Mouse (Mus musculus) adrenal gland, postnatal 25 days (tissue): ENCODE measurements around the gene Tfrc. TPM values are rescaled to one million over a fixed set of nuclear protein-coding genes. Genes with fewer than 3 reads are reported as not detected.

ENCODE experiments used
- DNase-seq: peaks from one replicate; pipeline ENCODE4 v3.0.0; 2021; ENCODE audit warnings: mixed read lengths
- total RNA-seq: library from RNA; stranded (reverse); gene quantifications from 2 replicates; pipeline ENCODE4 v1.2.3, GENCODE M21; 2021

Gene Tfrc
- total RNA-seq, 1 experiment from 2014 or later = 37.9 TPM

DNA sequence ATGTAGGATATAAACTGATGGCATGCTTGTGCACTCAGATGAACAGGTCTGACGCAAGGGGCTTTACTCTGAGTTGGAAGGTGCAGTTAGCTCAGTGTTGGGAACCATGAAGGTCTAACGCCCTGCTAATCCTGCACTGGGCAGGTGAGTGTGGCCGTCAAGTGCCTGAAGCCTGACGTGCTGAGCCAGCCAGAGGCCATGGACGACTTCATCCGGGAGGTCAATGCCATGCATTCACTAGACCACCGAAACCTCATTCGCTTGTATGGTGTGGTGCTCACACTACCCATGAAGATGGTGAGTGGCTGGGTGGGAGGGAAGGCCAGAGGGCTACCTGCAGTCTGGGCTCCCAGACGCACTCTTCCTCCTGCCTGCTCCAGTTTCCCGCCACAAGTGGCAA lies 60.5 kb downstream of the Tfrc start:
- DNase-seq = no peak

DNA sequence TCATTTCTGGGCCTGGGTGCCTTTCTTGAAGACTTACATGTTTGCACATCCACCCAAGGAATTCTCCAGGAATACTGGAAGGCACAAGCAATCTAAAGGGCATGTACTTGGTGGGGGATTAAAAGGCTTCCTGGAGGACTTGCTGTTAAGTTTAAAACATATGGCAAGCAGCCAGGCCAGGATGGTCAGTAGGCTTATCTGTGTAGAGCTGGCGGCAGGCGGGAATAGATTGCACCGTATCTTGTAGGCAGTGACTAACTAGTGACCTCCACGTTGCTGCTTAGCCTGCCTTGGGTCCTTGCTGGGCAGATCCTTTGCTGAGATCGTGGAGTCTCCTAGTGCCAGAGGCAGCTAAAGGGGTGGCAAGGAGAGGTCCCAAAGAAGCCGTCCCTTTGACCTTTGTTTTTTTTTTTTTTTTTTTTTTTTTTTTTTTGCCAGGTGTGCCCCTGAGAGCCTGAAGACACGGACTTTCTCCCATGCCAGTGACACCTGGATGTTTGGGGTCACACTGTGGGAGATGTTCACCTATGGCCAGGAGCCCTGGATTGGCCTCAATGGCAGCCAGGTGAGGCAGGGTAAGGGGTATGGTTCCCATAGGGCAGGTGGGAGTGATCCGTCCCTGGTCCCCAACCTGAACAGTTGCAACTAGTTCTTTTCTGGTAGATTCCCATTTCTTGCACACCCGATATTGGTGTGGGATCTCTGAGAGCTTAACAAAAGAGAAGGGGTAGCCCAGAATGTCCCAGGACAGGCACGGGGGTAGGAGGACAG lies 61.8 kb downstream of the Tfrc start:
- DNase-seq = peak; percentile 46

DNA sequence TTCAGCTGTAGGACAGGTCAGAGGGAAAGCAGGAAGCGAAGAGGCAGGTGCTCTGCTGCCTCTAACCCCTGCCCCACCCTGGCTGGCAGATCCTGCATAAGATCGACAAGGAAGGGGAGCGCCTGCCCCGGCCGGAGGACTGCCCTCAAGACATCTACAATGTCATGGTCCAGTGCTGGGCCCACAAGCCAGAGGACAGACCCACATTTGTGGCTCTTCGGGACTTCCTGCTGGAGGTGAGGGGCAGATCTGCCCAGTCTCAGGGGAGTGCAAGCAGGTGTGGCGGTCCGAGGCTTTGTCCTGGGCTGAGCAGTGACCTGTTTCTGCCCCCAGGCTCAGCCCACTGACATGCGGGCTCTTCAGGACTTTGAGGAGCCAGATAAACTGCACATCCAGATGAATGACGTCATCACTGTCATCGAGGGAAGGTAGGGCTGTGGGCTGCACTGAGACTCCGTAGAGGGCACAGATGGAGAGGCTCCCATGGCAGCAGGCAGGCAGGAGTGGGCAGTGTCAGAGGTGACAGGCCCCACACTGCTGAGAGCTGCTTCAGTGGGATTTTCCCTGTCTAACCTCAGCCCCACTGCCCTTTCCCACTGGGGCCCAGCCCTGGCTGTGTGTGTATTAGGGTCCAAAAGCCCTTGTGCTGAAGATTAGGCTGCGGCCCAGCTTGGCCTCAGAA lies 62.6 kb downstream of the Tfrc start:
- DNase-seq = no peak

GRCm38 (mm10) chr16:32672250-32672649 lies 63.5 kb downstream of the Tfrc start:
- no peak for DNase-seq

DNA sequence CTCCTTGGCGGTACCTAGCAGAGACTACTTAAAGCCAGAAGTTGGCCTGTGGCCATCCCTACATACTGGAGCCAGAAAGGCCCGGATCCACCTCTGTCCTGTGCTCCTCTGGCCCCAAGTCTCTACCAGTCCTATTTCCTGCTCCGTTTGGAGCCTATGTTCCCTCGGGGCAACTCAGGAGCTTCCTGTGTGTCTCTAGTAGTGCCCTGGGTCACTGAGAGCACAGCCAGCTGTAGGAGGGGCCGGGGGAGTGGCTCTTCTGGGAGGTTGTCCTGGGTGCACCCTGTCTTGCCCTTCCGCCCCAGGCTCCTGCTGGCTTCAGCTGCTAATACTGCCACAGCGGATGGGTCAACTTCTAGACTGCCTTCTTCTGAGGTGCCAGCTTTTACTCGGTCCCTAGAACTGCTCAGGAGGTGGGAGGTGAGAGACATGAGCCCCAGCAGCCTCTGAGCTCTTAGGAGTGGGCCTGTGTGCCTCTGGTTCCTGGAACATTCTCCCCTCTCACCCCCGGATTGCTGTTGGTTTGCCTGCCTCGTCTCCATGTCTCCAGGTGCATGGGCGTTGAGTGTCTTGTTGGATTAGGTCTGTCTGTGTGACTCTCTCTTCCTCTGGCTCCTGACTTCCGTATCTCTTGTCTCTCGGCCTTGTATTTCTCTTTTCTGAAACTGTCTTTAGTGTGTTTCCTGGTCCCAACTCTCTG lies 64.3 kb downstream of the Tfrc start:
- peak; percentile 29 for DNase-seq

DNA sequence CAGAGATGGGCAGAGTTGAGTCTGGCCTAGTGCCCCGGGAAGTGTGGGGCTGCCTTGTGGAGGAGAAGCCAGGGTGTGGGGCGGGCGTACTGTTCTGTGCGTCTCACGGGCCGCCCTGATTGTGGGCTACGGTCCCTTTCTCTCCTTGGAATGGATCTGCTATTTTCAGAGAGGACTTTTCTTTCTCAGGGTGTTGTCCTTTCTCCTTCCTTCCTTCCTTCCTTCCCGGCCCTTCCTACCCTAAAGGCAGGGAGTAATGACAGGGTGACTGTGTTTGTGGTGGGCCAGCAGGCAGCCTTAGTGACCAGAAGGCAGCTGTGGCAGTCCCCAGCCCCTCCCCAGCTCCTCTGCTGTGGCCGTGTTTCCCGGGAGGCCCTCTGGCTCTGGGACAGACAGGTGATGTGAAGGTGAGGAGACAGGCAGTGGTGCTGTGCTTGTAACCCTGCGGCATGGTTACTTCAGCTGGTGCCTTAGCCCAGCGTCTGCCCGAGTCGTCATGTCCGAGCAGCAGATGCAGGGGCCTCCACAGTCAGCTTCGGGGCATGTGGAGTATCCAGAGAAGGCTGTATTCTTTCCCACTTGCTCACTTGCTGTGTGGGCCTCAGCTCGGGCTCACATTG lies 65.5 kb downstream of the Tfrc start:
- no peak for DNase-seq

- DNase-seq = no peak
Measured at GRCm38 (mm10) chr16:32677040-32677700, 68.5 kb downstream of the Tfrc start.

DNA sequence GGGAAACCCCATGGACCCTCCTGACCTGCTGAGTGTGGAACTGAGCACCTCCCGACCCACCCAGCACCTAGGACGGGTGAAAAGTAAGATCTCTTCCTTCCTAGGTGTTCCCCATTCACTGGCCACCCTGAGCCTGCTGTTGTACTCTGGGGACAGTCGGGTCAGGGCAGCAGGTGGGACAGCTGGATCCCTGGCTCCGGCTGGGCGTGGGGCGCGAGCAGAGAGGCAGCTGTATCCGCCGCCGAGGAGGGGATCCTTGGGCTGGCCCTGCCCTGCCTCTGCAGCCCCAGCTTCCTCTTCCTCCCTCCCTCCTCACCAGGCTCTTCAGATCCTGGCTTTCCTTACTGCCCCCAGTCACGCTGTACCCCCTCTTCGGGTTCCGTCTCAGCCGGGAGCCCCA lies 69.2 kb downstream of the Tfrc start:
- no peak for DNase-seq

GRCm38 (mm10) chr16:32678812-32679211 lies 70.1 kb downstream of the Tfrc start:
- DNase-seq = no peak

- no peak for DNase-seq
Measured at GRCm38 (mm10) chr16:32679976-32680375, 71.3 kb downstream of the Tfrc start.

- DNase-seq = no peak
Measured at GRCm38 (mm10) chr16:32680806-32681205, 72.1 kb downstream of the Tfrc start.

DNA sequence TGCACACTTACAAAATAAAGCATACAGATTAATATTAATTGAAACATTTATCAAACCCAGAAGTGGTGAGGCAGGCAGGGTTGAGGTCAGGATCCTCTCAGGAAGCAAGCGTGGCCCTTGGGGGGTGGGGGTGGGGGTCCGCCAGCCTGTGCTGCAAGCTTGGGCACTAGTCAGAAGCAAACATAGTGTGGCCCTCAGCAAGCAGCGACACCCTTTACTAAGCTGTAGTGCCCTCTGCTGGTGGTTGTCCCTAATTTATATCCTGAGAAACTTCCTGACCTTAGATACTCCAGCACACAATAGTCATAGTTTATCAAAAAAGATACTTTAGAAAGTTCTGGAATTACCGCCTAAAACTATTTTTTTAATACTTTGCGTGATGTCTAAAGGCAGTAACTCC lies 73.5 kb downstream of the Tfrc start:
- DNase-seq = peak; percentile 68

Other genes with a start within 250 kb of the Tfrc start
- not detected in 2 replicates for gene Tm4sf19, start 208.4 kb upstream of the Tfrc start, total RNA-seq
- 5.3 and 7.7 TPM in 2 replicates for gene Tctex1d2, start 189.2 kb upstream of the Tfrc start, total RNA-seq
- gene Pcyt1a, start 178.0 kb upstream of the Tfrc start, total RNA-seq = 83.4 and 100 TPM in 2 replicates
- not detected in 2 replicates for gene Slc51a, start 121.0 kb upstream of the Tfrc start, total RNA-seq
- not detected in 2 replicates for gene Zdhhc19, start 112.7 kb upstream of the Tfrc start, total RNA-seq
- gene Tnk2, start 35.0 kb downstream of the Tfrc start, total RNA-seq = 34.8 and 52.2 TPM in 2 replicates
- gene Muc4, start 127.0 kb downstream of the Tfrc start, total RNA-seq = not detected in 2 replicates
- gene Muc20, start 188.5 kb downstream of the Tfrc start, total RNA-seq = 0.12 TPM in 1 of 2 replicates, not detected in the other
- gene Smbd1, start 201.6 kb downstream of the Tfrc start, total RNA-seq = not detected in 2 replicates